Mouse (Mus musculus): Measurements from ENCODE around the gene Gdf11. TPM values are rescaled to one million over a fixed set of nuclear protein-coding genes. Genes with fewer than 3 reads are reported as not detected.

Gene Gdf11
- total and polyA plus RNA-seq, 3 experiments, result 3.4 to 7.3 (median 4.5) TPM

DNA sequence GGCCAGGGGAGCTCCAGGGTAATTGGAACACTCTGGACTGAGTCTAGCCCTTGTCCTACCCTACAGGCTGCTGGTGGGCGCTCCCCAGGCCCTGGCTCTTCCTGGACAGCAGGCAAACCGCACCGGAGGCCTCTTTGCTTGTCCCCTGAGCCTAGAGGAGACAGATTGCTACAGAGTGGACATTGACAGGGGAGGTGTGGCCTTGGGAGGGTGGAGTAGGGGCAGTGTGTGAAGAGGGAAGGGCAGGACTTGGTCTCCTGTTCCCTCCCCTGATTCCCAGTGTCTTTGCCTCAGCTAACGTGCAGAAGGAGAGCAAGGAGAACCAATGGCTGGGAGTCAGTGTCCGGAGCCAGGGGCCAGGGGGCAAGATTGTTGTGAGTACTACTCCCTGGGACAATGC lies 47.5 kb upstream of the Gdf11 start:
- no peak overlapping the region for H3K9ac ChIP-seq (ENCODE audit: insufficient read depth, low read depth)
- H3K79me2 ChIP-seq (replicated peaks; ENCODE audit: control insufficient read depth, extremely low read depth, insufficient read depth, poor library complexity, severe bottlenecking), result no peaks in the 10 kb centered on the region
- H3K4me2 ChIP-seq (ENCODE audit: insufficient read depth, low read depth, poor library complexity, severe bottlenecking), result no peak overlapping the region
- H3K27me3 ChIP-seq (replicated peaks), result peaks cover 49% of the 10 kb centered on the region
- dilution Hi-C loops (cut with MboI; ENCODE audit: extremely low pct_ligation_motif_present, extremely low pct_unique_long_range_greater_than_20kb, low sequenced_read_pairs), result no loop called here
- no peak for DNase-seq (ENCODE audit: extremely low read depth)
- no peaks in the 10 kb centered on the region for H3K36me3 ChIP-seq (replicated peaks in 1 of 2; ENCODE audit: control insufficient read depth in 1 of 2, insufficient read depth in 1 of 2, low read length in 1 of 2)
- H3K4me1 ChIP-seq (ENCODE audit: control insufficient read depth in 1 of 2, insufficient read depth in 2 of 2), result peaks cover 0 to 4% of the 10 kb centered on the region in 2 experiments; a peak in 2 of 4 replicates
- no peaks in the 10 kb centered on the region for H3K9me3 ChIP-seq (replicated peaks; ENCODE audit: low read length)
- no peak for TF ChIP-seq KAT2A (IDR thresholded peaks at IDR 0.05; ENCODE audit: insufficient replicate concordance, low read length)
- TF ChIP-seq EP300 (IDR thresholded peaks at IDR 0.05; ENCODE audit: low read length), result no peak
- TF ChIP-seq SMC3 (IDR thresholded peaks at IDR 0.05; ENCODE audit: low read depth, low read length), result no peak
- TF ChIP-seq USF1 (IDR thresholded peaks at IDR 0.05; ENCODE audit: low read depth, low read length), result no peak
- no peak for TF ChIP-seq UBTF (IDR thresholded peaks at IDR 0.05; ENCODE audit: low read depth, low read length)
- TF ChIP-seq ETS1 (conservative IDR thresholded peaks at IDR 0.05; ENCODE audit: low read depth, low read length), result no peak
- TF ChIP-seq CTCF (conservative IDR thresholded peaks at IDR 0.05 in 1 of 2, IDR thresholded peaks at IDR 0.05 in 1 of 2; ENCODE audit: low read depth in 2 of 2, low read length in 2 of 2), result no peak
- TF ChIP-seq RAD21 (IDR thresholded peaks at IDR 0.05; ENCODE audit: low read depth, low read length), result no peak
- TF ChIP-seq E2F4 (IDR thresholded peaks at IDR 0.05; ENCODE audit: insufficient replicate concordance, low read depth, low read length), result no peak
- TF ChIP-seq TBP (conservative IDR thresholded peaks at IDR 0.05; ENCODE audit: low read depth, low read length), result no peak
- TF ChIP-seq RCOR1 (conservative IDR thresholded peaks at IDR 0.05; ENCODE audit: low read depth, low read length), result no peak
- no peak for TF ChIP-seq TCF12 (IDR thresholded peaks at IDR 0.05; ENCODE audit: low read depth, low read length)
- TF ChIP-seq MAZ (IDR thresholded peaks at IDR 0.05; ENCODE audit: low read depth, low read length), result no peak
- no peak for TF ChIP-seq ELF1 (IDR thresholded peaks at IDR 0.05; ENCODE audit: low read depth, low read length)
- TF ChIP-seq HCFC1 (IDR thresholded peaks at IDR 0.05; ENCODE audit: low read depth, low read length), result no peak
- no peak overlapping the region for H3K27ac ChIP-seq (ENCODE audit: insufficient read depth, low read depth)
- in situ Hi-C loops (cut with MboI; ENCODE audit: low pct_ligation_motif_present, low pct_unique_long_range_greater_than_20kb, low sequenced_read_pairs), result no loop called here
- H3K4me3 ChIP-seq (replicated peaks in 1 of 3; ENCODE audit: low read depth in 2 of 3, low read length in 2 of 3, poor library complexity in 1 of 3), result no peak overlapping the region

DNA sequence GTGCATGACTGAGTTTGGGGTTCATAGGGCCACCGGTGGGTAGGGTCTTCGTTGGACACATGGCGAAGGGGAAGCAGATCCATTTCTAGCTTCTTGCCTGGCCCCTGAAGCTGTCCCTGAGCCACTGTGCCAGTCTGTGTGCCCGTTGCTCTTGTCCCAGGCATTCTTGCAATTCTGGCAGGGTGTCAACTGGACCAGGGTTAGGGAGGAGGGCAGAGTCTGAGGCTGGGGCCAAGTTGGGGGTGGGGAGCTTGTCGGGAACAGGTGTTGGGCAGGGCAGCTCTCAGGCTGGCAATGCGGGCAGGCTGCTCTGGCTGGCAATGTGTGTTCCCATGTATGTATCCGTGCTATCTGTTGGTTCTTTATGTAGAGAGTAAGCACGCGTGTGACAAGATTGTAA lies 46.9 kb upstream of the Gdf11 start:
- H3K4me3 ChIP-seq (replicated peaks in 1 of 3; ENCODE audit: low read depth in 2 of 3, low read length in 2 of 3, poor library complexity in 1 of 3), result no peak overlapping the region
- H3K79me2 ChIP-seq (replicated peaks; ENCODE audit: control insufficient read depth, extremely low read depth, insufficient read depth, poor library complexity, severe bottlenecking), result no peaks in the 10 kb centered on the region
- H3K27me3 ChIP-seq (replicated peaks), result peaks cover 48% of the 10 kb centered on the region
- no peak overlapping the region for H3K27ac ChIP-seq (ENCODE audit: insufficient read depth, low read depth)
- in situ Hi-C loops (cut with MboI; ENCODE audit: low pct_ligation_motif_present, low pct_unique_long_range_greater_than_20kb, low sequenced_read_pairs), result no loop called here
- no peaks in the 10 kb centered on the region for H3K36me3 ChIP-seq (replicated peaks in 1 of 2; ENCODE audit: control insufficient read depth in 1 of 2, insufficient read depth in 1 of 2, low read length in 1 of 2)
- H3K4me1 ChIP-seq (ENCODE audit: control insufficient read depth in 1 of 2, insufficient read depth in 2 of 2), result peaks cover 0 to 4% of the 10 kb centered on the region in 2 experiments; a peak in 2 of 4 replicates
- H3K9ac ChIP-seq (ENCODE audit: insufficient read depth, low read depth), result no peak overlapping the region
- H3K4me2 ChIP-seq (ENCODE audit: insufficient read depth, low read depth, poor library complexity, severe bottlenecking), result no peak overlapping the region
- DNase-seq (ENCODE audit: extremely low read depth), result no peak
- TF ChIP-seq HCFC1 (IDR thresholded peaks at IDR 0.05; ENCODE audit: low read depth, low read length) (no peak), ETS1 (conservative IDR thresholded peaks at IDR 0.05; ENCODE audit: low read depth, low read length) (no peak), CHD1 (IDR thresholded peaks at IDR 0.05; ENCODE audit: low read depth, low read length) (no peak), MEF2A (IDR thresholded peaks at IDR 0.05; ENCODE audit: borderline replicate concordance, low read depth, low read length) (no peak), ZC3H11A (IDR thresholded peaks at IDR 0.05; ENCODE audit: low read depth, low read length) (no peak), KAT2A (IDR thresholded peaks at IDR 0.05; ENCODE audit: insufficient replicate concordance, low read length) (no peak), RCOR1 (conservative IDR thresholded peaks at IDR 0.05; ENCODE audit: low read depth, low read length) (no peak), ZKSCAN1 (IDR thresholded peaks at IDR 0.05; ENCODE audit: borderline replicate concordance, low read depth, low read length) (no peak), BHLHE40 (IDR thresholded peaks at IDR 0.05; ENCODE audit: low read depth, low read length) (no peak), ZMIZ1 (IDR thresholded peaks at IDR 0.05; ENCODE audit: low read depth, low read length) (no peak), RAD21 (IDR thresholded peaks at IDR 0.05; ENCODE audit: low read depth, low read length) (no peak), SMC3 (IDR thresholded peaks at IDR 0.05; ENCODE audit: low read depth, low read length) (no peak), POLR2AphosphoS2 (IDR thresholded peaks at IDR 0.05; ENCODE audit: low read depth, low read length) (no peak), NELFE (IDR thresholded peaks at IDR 0.05; ENCODE audit: low read depth, low read length) (no peak), PAX5 (IDR thresholded peaks at IDR 0.05; ENCODE audit: low read length) (no peak), TCF12 (IDR thresholded peaks at IDR 0.05; ENCODE audit: low read depth, low read length) (no peak), ZNF384 (IDR thresholded peaks at IDR 0.05; ENCODE audit: low read depth, low read length) (no peak), SIN3A (IDR thresholded peaks at IDR 0.05; ENCODE audit: low read length) (no peak), MAX (IDR thresholded peaks at IDR 0.05; ENCODE audit: low read length) (no peak), IRF4 (IDR thresholded peaks at IDR 0.05; ENCODE audit: low read depth, low read length) (no peak)
- no peaks in the 10 kb centered on the region for H3K9me3 ChIP-seq (replicated peaks; ENCODE audit: low read length)
- dilution Hi-C loops (cut with MboI; ENCODE audit: extremely low pct_ligation_motif_present, extremely low pct_unique_long_range_greater_than_20kb, low sequenced_read_pairs), result no loop called here

All from CH12.LX (cell line).